Mouse (Mus musculus): ENCODE measurements around the gene Baiap2.

- TF ChIP-seq CTCF (IDR thresholded peaks at IDR 0.05; ENCODE audit: control insufficient read depth, insufficient read depth, insufficient read length) (no peak), MYOG (IDR thresholded peaks at IDR 0.05; ENCODE audit: control insufficient read depth, extremely low read depth, insufficient read length) (no peak), USF1 (IDR thresholded peaks at IDR 0.05; ENCODE audit: low read depth) (no peak), MYOD1 (IDR thresholded peaks at IDR 0.05; ENCODE audit: control insufficient read depth, insufficient read length, low read depth) (no peak), MAX (IDR thresholded peaks at IDR 0.05) (no peak)
Measured at GRCm38 (mm10) chr11:119986751-119987425, 44.3 kb downstream of the Baiap2 start.
